Mouse (Mus musculus): ENCODE data around the gene Fam227b.

GRCm38 (mm10) chr2:126166848-126167617, 15.2 kb upstream of the Fam227b start:
- TF ChIP-seq POLR2A (IDR thresholded peaks at IDR 0.05; ENCODE audit: insufficient read depth, low read depth, low read length), result no peak
- no peak for TF ChIP-seq EP300 (IDR thresholded peaks at IDR 0.05; ENCODE audit: insufficient read depth, low read depth, low read length)
- no peak for TF ChIP-seq CTCF (IDR thresholded peaks at IDR 0.05)
